Mouse (Mus musculus) erythroblast, embryonic 14.5 days (primary cell): Measurements from ENCODE around the gene Cilp2.

Source experiments
- GATA1 ChIP-seq: IDR thresholded peaks from 2 replicates; pipeline ENCODE4 v1.6.1; 2012; ENCODE audit warnings: low read length, inconsistent platforms, mixed read lengths
- TAL1 ChIP-seq: IDR thresholded peaks from 3 replicates; pipeline ENCODE4 v1.6.1; 2012; ENCODE audit warnings: low read length, inconsistent platforms, mixed read lengths

DNA sequence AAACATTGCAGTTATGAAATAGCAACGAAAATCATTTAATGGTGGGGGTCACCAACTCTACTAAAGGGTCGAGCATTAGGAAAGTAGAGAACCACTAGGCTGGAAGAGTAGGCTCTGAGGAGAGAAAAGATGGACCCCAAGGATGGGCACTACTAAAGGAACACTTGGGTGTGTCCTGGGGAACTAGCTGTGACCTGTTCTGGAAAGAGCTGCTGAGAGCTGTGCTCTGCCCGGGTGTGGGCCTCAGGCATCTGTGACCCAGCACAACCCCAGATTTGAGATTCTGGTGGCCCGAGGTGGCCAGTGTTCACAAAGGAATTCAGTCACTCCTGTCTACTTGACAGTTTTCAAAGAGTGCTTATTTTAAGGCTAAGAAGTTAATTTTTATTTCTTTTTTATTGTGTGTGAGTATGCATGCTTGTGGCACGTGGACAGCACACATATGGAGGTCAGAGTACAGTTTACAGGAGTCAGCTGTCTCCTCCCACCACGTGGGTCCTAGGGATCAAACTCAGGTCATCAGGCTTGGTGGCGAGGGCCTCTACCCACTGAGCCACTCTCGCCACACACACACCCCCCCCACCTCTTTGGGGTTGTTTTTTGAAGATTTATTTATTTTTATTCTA lies 50.3 kb downstream of the Cilp2 start:
- TF ChIP-seq GATA1 (no peak), TAL1 (no peak)
